Comparison of ENCODE assay signal across 9 mouse cellular contexts in the genomic region with DNA sequence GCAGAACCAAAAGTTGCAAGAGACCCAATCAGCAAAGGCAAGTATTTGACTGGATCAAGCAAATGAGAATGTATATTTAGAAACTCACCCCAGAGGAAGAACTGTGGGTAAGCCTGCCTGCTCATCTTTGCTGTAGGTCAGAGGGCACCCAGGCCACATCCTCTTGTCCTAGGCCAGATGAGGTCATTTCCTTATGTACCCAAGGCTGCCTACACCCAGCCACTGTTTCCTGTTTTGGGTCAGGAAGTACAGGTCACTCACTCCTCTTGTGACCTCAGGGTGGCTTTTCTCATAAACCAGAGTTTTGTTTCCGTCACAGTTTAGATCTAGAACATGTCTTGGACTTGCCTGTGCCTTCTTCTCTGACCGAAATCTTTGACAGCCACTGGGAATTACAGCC. TPM values are rescaled to one million over a fixed set of nuclear protein-coding genes. Genes with fewer than 3 reads are reported as not detected.
DNase-seq lines count a peak whose midpoint lies in the region; ATAC-seq lines count a peak whose summit lies in the region.
"Had no signal": no experiment of that assay in that cellular context is flagged by ENCODE, and none has a peak within 500 bp of the region (broad histone marks: within the 10 kb centered on the region; RNA-seq: fewer than 3 reads in every experiment).

No protein-coding gene starts in this region.

- ATAC-seq in common myeloid progenitor, adult 5-6 weeks (replicated peaks; ENCODE audit: low read depth, poor library complexity, severe bottlenecking): peak; percentile 95
- ATAC-seq in liver, embryonic 16.5 days (ENCODE audit: low read depth): peak; percentile 67
- no peak for ATAC-seq in midbrain, embryonic 15.5 days (replicated peaks)
- ATAC-seq in midbrain, embryonic 16.5 days: no peak
- no peak for ATAC-seq in hindbrain, embryonic 14.5 days (ENCODE audit: low FRiP score)

- 46% methylated on average over 2 of the region's 2 CpGs for WGBS in liver, embryonic 16.5 days (ENCODE audit: insufficient replicate concordance)
- WGBS in midbrain, embryonic 15.5 days: 82% methylated on average over 2 of the region's 2 CpGs
- 81% methylated on average over 2 of the region's 2 CpGs for WGBS in midbrain, embryonic 16.5 days
- 83% methylated on average over 2 of the region's 2 CpGs for WGBS in hindbrain, embryonic 14.5 days

- H3K36me3 ChIP-seq in liver, embryonic 16.5 days (ENCODE audit: control insufficient read depth, insufficient read depth): no peaks in the 10 kb centered on the region
- no peaks in the 10 kb centered on the region for H3K36me3 ChIP-seq in midbrain, embryonic 15.5 days (replicated peaks)
- no peaks in the 10 kb centered on the region for H3K36me3 ChIP-seq in midbrain, embryonic 16.5 days (ENCODE audit: control insufficient read depth, insufficient read depth, low read length)
- H3K36me3 ChIP-seq in hindbrain, embryonic 14.5 days (replicated peaks; ENCODE audit: control insufficient read depth, insufficient read depth): no peaks in the 10 kb centered on the region
- H3K36me3 ChIP-seq: embryonic facial prominence, embryonic 13.5 days had no signal

- no peaks in the 10 kb centered on the region for H3K9me3 ChIP-seq in liver, embryonic 16.5 days (replicated peaks; ENCODE audit: control insufficient read depth, low read length)
- H3K9me3 ChIP-seq in midbrain, embryonic 15.5 days: no peaks in the 10 kb centered on the region
- no peaks in the 10 kb centered on the region for H3K9me3 ChIP-seq in midbrain, embryonic 16.5 days (replicated peaks; ENCODE audit: control insufficient read depth, low read length, poor library complexity, severe bottlenecking)
- H3K9me3 ChIP-seq in hindbrain, embryonic 14.5 days (ENCODE audit: control insufficient read depth, low read length): no peaks in the 10 kb centered on the region
- H3K9me3 ChIP-seq: embryonic facial prominence, embryonic 13.5 days had no signal

- no peaks in the 10 kb centered on the region for H3K27me3 ChIP-seq in liver, embryonic 16.5 days (ENCODE audit: control insufficient read depth, insufficient read depth, low read depth, low read length)
- no peaks in the 10 kb centered on the region for H3K27me3 ChIP-seq in midbrain, embryonic 15.5 days (replicated peaks)
- H3K27me3 ChIP-seq in midbrain, embryonic 16.5 days (ENCODE audit: control insufficient read depth, insufficient read depth, low read depth, low read length): no peaks in the 10 kb centered on the region
- no peaks in the 10 kb centered on the region for H3K27me3 ChIP-seq in hindbrain, embryonic 14.5 days (ENCODE audit: control insufficient read depth, insufficient read depth, low read length)
- H3K27me3 ChIP-seq: embryonic facial prominence, embryonic 13.5 days had no signal

- peaks cover 6% of the 10 kb centered on the region for H3K4me1 ChIP-seq in liver, embryonic 16.5 days (ENCODE audit: control insufficient read depth, low read depth, low read length)
- no peaks in the 10 kb centered on the region for H3K4me1 ChIP-seq in midbrain, embryonic 15.5 days
- no peaks in the 10 kb centered on the region for H3K4me1 ChIP-seq in midbrain, embryonic 16.5 days (ENCODE audit: control insufficient read depth, insufficient read depth, low read length)
- no peaks in the 10 kb centered on the region for H3K4me1 ChIP-seq in hindbrain, embryonic 14.5 days (replicated peaks; ENCODE audit: control insufficient read depth, insufficient read depth, low read length)
- H3K4me1 ChIP-seq: embryonic facial prominence, embryonic 13.5 days had no signal

- H3K9ac ChIP-seq in liver, embryonic 16.5 days (ENCODE audit: low read depth, low read length): no peak overlapping the region
- no peak overlapping the region for H3K9ac ChIP-seq in midbrain, embryonic 15.5 days
- no peak overlapping the region for H3K9ac ChIP-seq in midbrain, embryonic 16.5 days (ENCODE audit: low read depth, low read length)
- no peak overlapping the region for H3K9ac ChIP-seq in hindbrain, embryonic 14.5 days
- H3K9ac ChIP-seq: embryonic facial prominence, embryonic 13.5 days had no signal

- peak; percentile 76 for DNase-seq in layer of hippocampus, adult 9-11 months
- no peak for DNase-seq in layer of hippocampus, postnatal 36 days
- DNase-seq in spleen, postnatal 36 days (ENCODE audit: low spot score in 2 of 2): peak; percentile 76
- DNase-seq in hindbrain, embryonic 14.5 days (ENCODE audit: low spot score): no peak

- H3K27ac ChIP-seq in liver, embryonic 16.5 days (ENCODE audit: low read length): no peak overlapping the region
- H3K27ac ChIP-seq in midbrain, embryonic 15.5 days: no peak overlapping the region
- no peak overlapping the region for H3K27ac ChIP-seq in midbrain, embryonic 16.5 days (ENCODE audit: low read length)
- H3K27ac ChIP-seq in hindbrain, embryonic 14.5 days: no peak overlapping the region
- H3K27ac ChIP-seq: embryonic facial prominence, embryonic 13.5 days had no signal

- no peak overlapping the region for H3K4me3 ChIP-seq in liver, embryonic 16.5 days (ENCODE audit: low read depth, low read length)
- H3K4me3 ChIP-seq in midbrain, embryonic 15.5 days: no peak overlapping the region
- H3K4me3 ChIP-seq in midbrain, embryonic 16.5 days (ENCODE audit: low read depth, low read length): no peak overlapping the region
- no peak overlapping the region for H3K4me3 ChIP-seq in hindbrain, embryonic 14.5 days (replicated peaks; ENCODE audit: low read length)
- H3K4me3 ChIP-seq: embryonic facial prominence, embryonic 13.5 days had no signal

- H3K4me2 ChIP-seq in liver, embryonic 16.5 days (ENCODE audit: low read depth, low read length): no peak overlapping the region
- no peak overlapping the region for H3K4me2 ChIP-seq in midbrain, embryonic 15.5 days
- H3K4me2 ChIP-seq in midbrain, embryonic 16.5 days (ENCODE audit: low read length): no peak overlapping the region
- H3K4me2 ChIP-seq in hindbrain, embryonic 14.5 days (replicated peaks): no peak overlapping the region
- H3K4me2 ChIP-seq: embryonic facial prominence, embryonic 13.5 days had no signal

RNA-seq across cellular contexts. Expression of gene Cd34, which starts 56.6 kb away (rescaled TPM):
- total RNA-seq in layer of hippocampus, postnatal 36 days (2021): 10 to 100 TPM; 24.8 to 27.2 TPM
- 546 and 601 TPM in 2 replicates for total RNA-seq in common myeloid progenitor, adult 5-6 weeks (2017)
- polyA plus RNA-seq in liver, embryonic 16.5 days (2015; fragmentation: Nextera tagmentation; extraction: Ambion mirVana): 7.7 and 9.4 TPM in 2 replicates
- 28.0 TPM in 2 replicates for polyA plus RNA-seq in midbrain, embryonic 15.5 days (2015; fragmentation: Nextera tagmentation; extraction: Ambion mirVana)
- polyA plus RNA-seq in midbrain, embryonic 16.5 days (2015; fragmentation: Nextera tagmentation; extraction: Ambion mirVana): 22.5 and 28.3 TPM in 2 replicates
- polyA plus RNA-seq in hindbrain, embryonic 14.5 days (2014; fragmentation: Nextera tagmentation; extraction: Ambion mirVana): 38.3 and 38.6 TPM in 2 replicates

Comparison
In these comparisons a context has a peak if more than half of its experiments do, and no peak if none do; other contexts are left out.
1. DNase-seq: peak in layer of hippocampus, adult 9-11 months (single experiment) and spleen, postnatal 36 days (2 of 2); none in layer of hippocampus, postnatal 36 days (0 of 2) and hindbrain, embryonic 14.5 days (single experiment).
2. ATAC-seq: peak in common myeloid progenitor, adult 5-6 weeks (single experiment) and liver, embryonic 16.5 days (single experiment); none in midbrain, embryonic 15.5 days (single experiment), midbrain, embryonic 16.5 days (single experiment) and hindbrain, embryonic 14.5 days (single experiment).